Mouse (Mus musculus): Measurements from ENCODE around the gene Nubp2. TPM values are rescaled to one million over a fixed set of nuclear protein-coding genes. Genes with fewer than 3 reads are reported as not detected.
A peak's percentile ranks its signal among the peaks of the same experiment; 100 is the strongest.

Gene Nubp2
- polyA plus RNA-seq, 1 experiment from 2014 or later: 71.8 TPM

- Histone ChIP-seq H3K4me1 (peaks cover 40% of the 10 kb centered on the region), H3K27ac (replicated peaks) (no peak overlapping the region), H3K27me3 (replicated peaks; ENCODE audit: low read depth, poor library complexity, severe bottlenecking) (no peaks in the 10 kb centered on the region), H3K36me3 (replicated peaks) (peaks cover 57% of the 10 kb centered on the region), H3K4me3 (no peak overlapping the region), H3K9me3 (no peaks in the 10 kb centered on the region)
- DNase-seq (ENCODE audit: low spot score): no peak
- WGBS: 90% methylated on average over 13 of the region's 13 CpGs
Measured at GRCm38 (mm10) chr17:24891321-24891720, 5.2 kb upstream of the Nubp2 start.

- Histone ChIP-seq H3K36me3 (replicated peaks) (peaks cover 57% of the 10 kb centered on the region), H3K4me3 (peak overlapping the region; percentile 24), H3K4me1 (peaks cover 35% of the 10 kb centered on the region), H3K27ac (replicated peaks) (no peak overlapping the region), H3K27me3 (replicated peaks; ENCODE audit: low read depth, poor library complexity, severe bottlenecking) (no peaks in the 10 kb centered on the region), H3K9me3 (no peaks in the 10 kb centered on the region)
- 90% methylated on average over 19 of the region's 19 CpGs for WGBS
- DNase-seq (ENCODE audit: low spot score): no peak
Measured at GRCm38 (mm10) chr17:24890151-24891092, 4.3 kb upstream of the Nubp2 start.

GRCm38 (mm10) chr17:24888862-24889261 is 2.7 kb upstream of the Nubp2 start:
- Histone ChIP-seq H3K27me3 (replicated peaks; ENCODE audit: low read depth, poor library complexity, severe bottlenecking) (no peaks in the 10 kb centered on the region), H3K9me3 (no peaks in the 10 kb centered on the region), H3K36me3 (replicated peaks) (peaks cover 67% of the 10 kb centered on the region), H3K4me1 (peaks cover 31% of the 10 kb centered on the region), H3K4me3 (0 out of 2 replicates have a peak overlapping the region, but pooled peaks have one; percentile 11), H3K27ac (replicated peaks) (no peak overlapping the region)
- no peak for DNase-seq (ENCODE audit: low spot score)
- WGBS: 89% methylated on average over 3 of the region's 3 CpGs

- peak overlapping the region; percentile 84 for H3K4me3 ChIP-seq
- WGBS: 66% methylated on average over 18 of the region's 18 CpGs
- no peak for DNase-seq (ENCODE audit: low spot score)
- H3K36me3 ChIP-seq (replicated peaks): peaks cover 67% of the 10 kb centered on the region
- H3K27me3 ChIP-seq (replicated peaks; ENCODE audit: low read depth, poor library complexity, severe bottlenecking): no peaks in the 10 kb centered on the region
- peaks cover 24% of the 10 kb centered on the region for H3K4me1 ChIP-seq
- no peaks in the 10 kb centered on the region for H3K9me3 ChIP-seq
- H3K27ac ChIP-seq (replicated peaks): peak overlapping the region; percentile 85
Measured at GRCm38 (mm10) chr17:24887291-24888080, 1.3 kb upstream of the Nubp2 start.

GRCm38 (mm10) chr17:24886932-24887271 is 753 bp upstream of the Nubp2 start:
- peak overlapping the region; percentile 85 for H3K27ac ChIP-seq (replicated peaks)
- peaks cover 28% of the 10 kb centered on the region for H3K4me1 ChIP-seq
- no peak for DNase-seq (ENCODE audit: low spot score)
- peaks cover 67% of the 10 kb centered on the region for H3K36me3 ChIP-seq (replicated peaks)
- peak overlapping the region; percentile 84 for H3K4me3 ChIP-seq
- H3K9me3 ChIP-seq: no peaks in the 10 kb centered on the region
- under 1% methylated on average over 18 of the region's 18 CpGs for WGBS
- H3K27me3 ChIP-seq (replicated peaks; ENCODE audit: low read depth, poor library complexity, severe bottlenecking): no peaks in the 10 kb centered on the region

GRCm38 (mm10) chr17:24885356-24886133 is 604 bp downstream of the Nubp2 start:
- WGBS: 26% methylated on average over 22 of the region's 22 CpGs
- no peak for DNase-seq (ENCODE audit: low spot score)
- H3K27me3 ChIP-seq (replicated peaks; ENCODE audit: low read depth, poor library complexity, severe bottlenecking): no peaks in the 10 kb centered on the region
- H3K4me3 ChIP-seq: peak overlapping the region; percentile 84
- H3K36me3 ChIP-seq (replicated peaks): peaks cover 57% of the 10 kb centered on the region
- peaks cover 41% of the 10 kb centered on the region for H3K4me1 ChIP-seq
- peak overlapping the region; percentile 62; the same call in 1 of the 2 replicates for H3K27ac ChIP-seq (replicated peaks)
- H3K9me3 ChIP-seq: no peaks in the 10 kb centered on the region

- Histone ChIP-seq H3K4me1 (peaks cover 42% of the 10 kb centered on the region), H3K27ac (replicated peaks) (no peak overlapping the region), H3K9me3 (no peaks in the 10 kb centered on the region), H3K4me3 (peak overlapping the region; percentile 84; the same call in 1 of the 2 replicates), H3K27me3 (replicated peaks; ENCODE audit: low read depth, poor library complexity, severe bottlenecking) (no peaks in the 10 kb centered on the region), H3K36me3 (replicated peaks) (peaks cover 45% of the 10 kb centered on the region)
- no peak for DNase-seq (ENCODE audit: low spot score)
- WGBS: 87% methylated on average over 6 of the region's 6 CpGs
Measured at GRCm38 (mm10) chr17:24884391-24884790, 1.8 kb downstream of the Nubp2 start.

GRCm38 (mm10) chr17:24881738-24882440 is 4.3 kb downstream of the Nubp2 start:
- Histone ChIP-seq H3K4me1 (peaks cover 48% of the 10 kb centered on the region), H3K27me3 (replicated peaks; ENCODE audit: low read depth, poor library complexity, severe bottlenecking) (no peaks in the 10 kb centered on the region), H3K36me3 (replicated peaks) (peaks cover 35% of the 10 kb centered on the region), H3K9me3 (no peaks in the 10 kb centered on the region), H3K4me3 (peak overlapping the region; percentile 26; the same call in 1 of the 2 replicates), H3K27ac (replicated peaks) (peak overlapping the region; percentile 75)
- peak; percentile 68 for DNase-seq (ENCODE audit: low spot score)
- 43% methylated on average over 7 of the region's 7 CpGs for WGBS

- H3K4me3 ChIP-seq: peak overlapping the region; percentile 26; the same call in 1 of the 2 replicates
- H3K27ac ChIP-seq (replicated peaks): peak overlapping the region; percentile 79
- H3K36me3 ChIP-seq (replicated peaks): peaks cover 20% of the 10 kb centered on the region
- 73% methylated on average over 8 of the region's 8 CpGs for WGBS
- H3K27me3 ChIP-seq (replicated peaks; ENCODE audit: low read depth, poor library complexity, severe bottlenecking): no peaks in the 10 kb centered on the region
- H3K4me1 ChIP-seq: peaks cover 37% of the 10 kb centered on the region
- H3K9me3 ChIP-seq: no peaks in the 10 kb centered on the region
- DNase-seq (ENCODE audit: low spot score): no peak
Measured at GRCm38 (mm10) chr17:24878531-24878930, 7.6 kb downstream of the Nubp2 start.

- peaks cover 37% of the 10 kb centered on the region for H3K4me1 ChIP-seq
- H3K27ac ChIP-seq (replicated peaks): peak overlapping the region; percentile 79
- no peaks in the 10 kb centered on the region for H3K9me3 ChIP-seq
- peaks cover 15% of the 10 kb centered on the region for H3K36me3 ChIP-seq (replicated peaks)
- 27% methylated on average over 5 of the region's 5 CpGs for WGBS
- H3K27me3 ChIP-seq (replicated peaks; ENCODE audit: low read depth, poor library complexity, severe bottlenecking): no peaks in the 10 kb centered on the region
- peak overlapping the region; percentile 26; the same call in 1 of the 2 replicates for H3K4me3 ChIP-seq
- DNase-seq (ENCODE audit: low spot score): peak; percentile 37
Measured at GRCm38 (mm10) chr17:24878117-24878397, 8.1 kb downstream of the Nubp2 start.

- Histone ChIP-seq H3K4me3 (0 out of 2 replicates have a peak overlapping the region, but pooled peaks have one; percentile 2), H3K27me3 (replicated peaks; ENCODE audit: low read depth, poor library complexity, severe bottlenecking) (no peaks in the 10 kb centered on the region), H3K36me3 (replicated peaks) (peaks cover 10% of the 10 kb centered on the region), H3K4me1 (peaks cover 37% of the 10 kb centered on the region), H3K9me3 (no peaks in the 10 kb centered on the region), H3K27ac (replicated peaks) (peak overlapping the region; percentile 79)
- DNase-seq (ENCODE audit: low spot score): no peak
- 57% methylated on average over 10 of the region's 10 CpGs for WGBS
Measured at GRCm38 (mm10) chr17:24877336-24878116, 8.6 kb downstream of the Nubp2 start.

Data from embryonic facial prominence, embryonic 10.5 days (tissue).